Mouse (Mus musculus): ENCODE results near the gene Mpped1.

DNA sequence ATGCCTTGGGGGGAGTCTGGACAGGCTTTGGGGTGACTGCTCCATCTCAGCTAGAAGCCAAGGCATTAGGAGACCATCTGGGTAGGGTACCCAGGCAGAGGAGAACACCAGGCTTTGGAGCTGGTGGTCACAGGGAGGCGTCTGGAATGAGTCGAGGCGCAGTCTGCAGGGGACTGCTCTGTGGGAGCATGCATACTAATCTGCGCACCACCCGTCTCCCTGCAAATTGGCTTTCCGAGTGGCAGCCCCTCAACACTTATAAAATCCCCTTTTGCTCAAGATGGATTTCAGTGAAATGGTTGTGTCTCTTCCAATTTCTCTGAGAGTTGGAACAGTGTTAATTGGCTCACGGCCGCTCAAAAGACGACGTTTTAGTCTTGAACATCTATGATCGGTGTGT is 2.0 kb downstream of the Mpped1 start:
- no peak for TF ChIP-seq CTCF (conservative IDR thresholded peaks at IDR 0.05; ENCODE audit: insufficient read depth, insufficient read length, low read depth, low read length)
- TF ChIP-seq POLR2A (IDR thresholded peaks at IDR 0.05; ENCODE audit: low read depth, low read length) = no peak

Data from kidney, adult 2 months (tissue).